Mouse (Mus musculus): Measurements from ENCODE around the gene Tcta. TPM values are rescaled to one million over a fixed set of nuclear protein-coding genes. Genes with fewer than 3 reads are reported as not detected.
A peak's percentile ranks its signal among the peaks of the same experiment; 100 is the strongest.

The Tcta gene
- polyA plus RNA-seq, 1 experiment = 13.7 TPM

DNA sequence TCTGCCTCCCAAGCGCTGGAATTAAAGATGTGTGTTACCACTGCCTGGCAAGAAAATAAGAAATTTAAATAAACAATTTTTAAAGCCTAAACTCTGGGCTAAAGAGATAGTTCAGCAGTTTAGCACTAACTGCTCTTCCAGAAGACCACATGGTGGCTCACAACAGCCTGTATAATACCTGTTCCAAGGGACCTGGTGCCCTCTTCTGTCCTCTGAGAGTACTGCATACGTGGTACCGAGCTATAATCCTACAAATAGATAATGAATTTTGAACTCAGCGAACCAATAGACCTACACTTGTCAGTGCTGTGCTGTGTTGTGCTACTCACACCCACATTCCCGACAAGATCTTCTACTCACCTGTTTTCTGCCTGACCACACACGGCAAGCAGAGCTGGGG, 21.6 kb downstream of the Tcta start:
- Histone ChIP-seq H3K27me3 (ENCODE audit: control insufficient read depth, insufficient read depth, insufficient read length) (no peaks in the 10 kb centered on the region), H3K79me3 (ENCODE audit: low read depth) (no peaks in the 10 kb centered on the region), H3K4me3 (ENCODE audit: insufficient read depth, poor library complexity, severe bottlenecking) (no peak overlapping the region), H3K36me3 (ENCODE audit: control insufficient read depth, insufficient read depth) (no peaks in the 10 kb centered on the region), H3ac (ENCODE audit: control insufficient read depth, insufficient read length, low read depth) (no peak overlapping the region), H3K79me2 (ENCODE audit: control insufficient read depth, insufficient read depth) (no peaks in the 10 kb centered on the region)
- TF ChIP-seq FOSL1 (IDR thresholded peaks at IDR 0.05; ENCODE audit: insufficient read depth, low read length, poor library complexity, severe bottlenecking) (no peak), MYOG (IDR thresholded peaks at IDR 0.05; ENCODE audit: control insufficient read depth, extremely low read depth, insufficient read length) (no peak), MAX (IDR thresholded peaks at IDR 0.05) (peak; percentile 70), CEBPB (IDR thresholded peaks at IDR 0.05; ENCODE audit: low read depth) (no peak), CTCF (IDR thresholded peaks at IDR 0.05; ENCODE audit: control insufficient read depth, insufficient read depth, insufficient read length) (peak; percentile 70), USF1 (IDR thresholded peaks at IDR 0.05; ENCODE audit: low read depth) (no peak), MYOD1 (IDR thresholded peaks at IDR 0.05; ENCODE audit: control insufficient read depth, insufficient read length, low read depth) (no peak)

DNA sequence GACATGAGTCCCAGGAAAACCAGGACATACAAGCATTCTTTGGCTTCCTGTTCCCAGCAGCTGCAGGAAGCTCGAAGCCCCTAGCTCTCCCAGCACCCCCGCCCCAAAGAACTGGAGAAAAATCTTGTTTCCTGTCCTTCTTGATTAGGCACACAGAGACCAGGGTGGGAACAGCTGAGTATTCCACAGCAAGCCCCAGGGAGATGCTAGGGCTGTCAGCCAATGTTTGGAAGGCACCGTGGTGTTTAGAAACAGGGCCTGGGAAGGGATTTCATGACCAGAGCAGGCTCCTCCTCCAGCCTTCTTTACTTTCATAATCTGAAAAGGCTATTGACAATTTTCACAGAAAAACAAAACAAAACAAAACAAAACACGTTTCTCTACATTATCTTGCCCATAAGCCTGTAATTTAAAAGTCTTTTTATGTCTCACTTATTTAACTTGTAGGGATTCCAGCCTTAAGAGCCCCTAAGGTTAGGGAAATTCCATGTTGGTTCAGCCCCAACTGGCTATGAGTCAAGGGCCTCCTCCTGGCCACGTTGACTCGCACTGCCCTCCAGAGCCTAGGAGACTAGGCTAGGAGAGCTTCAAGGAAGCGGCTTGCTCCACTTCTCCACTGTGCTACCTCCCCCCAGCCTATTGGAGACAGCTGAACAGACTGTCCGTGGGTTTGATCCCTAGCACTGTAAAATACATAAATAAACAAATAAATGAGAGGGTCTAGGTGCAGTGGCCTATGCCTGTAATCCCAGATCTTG, 25.7 kb downstream of the Tcta start:
- H3K36me3 ChIP-seq (ENCODE audit: control insufficient read depth, insufficient read depth) = no peaks in the 10 kb centered on the region
- H3K79me2 ChIP-seq (ENCODE audit: control insufficient read depth, insufficient read depth) = no peaks in the 10 kb centered on the region
- TF ChIP-seq MAX (IDR thresholded peaks at IDR 0.05) (no peak), MYOG (IDR thresholded peaks at IDR 0.05; ENCODE audit: control insufficient read depth, extremely low read depth, insufficient read length) (no peak)
- H3K27me3 ChIP-seq (ENCODE audit: control insufficient read depth, insufficient read depth, insufficient read length) = no peaks in the 10 kb centered on the region
- H3K79me3 ChIP-seq (ENCODE audit: low read depth) = no peaks in the 10 kb centered on the region
- H3K4me3 ChIP-seq (ENCODE audit: insufficient read depth, poor library complexity, severe bottlenecking) = no peak overlapping the region
- H3ac ChIP-seq (ENCODE audit: control insufficient read depth, insufficient read length, low read depth) = no peak overlapping the region

DNA sequence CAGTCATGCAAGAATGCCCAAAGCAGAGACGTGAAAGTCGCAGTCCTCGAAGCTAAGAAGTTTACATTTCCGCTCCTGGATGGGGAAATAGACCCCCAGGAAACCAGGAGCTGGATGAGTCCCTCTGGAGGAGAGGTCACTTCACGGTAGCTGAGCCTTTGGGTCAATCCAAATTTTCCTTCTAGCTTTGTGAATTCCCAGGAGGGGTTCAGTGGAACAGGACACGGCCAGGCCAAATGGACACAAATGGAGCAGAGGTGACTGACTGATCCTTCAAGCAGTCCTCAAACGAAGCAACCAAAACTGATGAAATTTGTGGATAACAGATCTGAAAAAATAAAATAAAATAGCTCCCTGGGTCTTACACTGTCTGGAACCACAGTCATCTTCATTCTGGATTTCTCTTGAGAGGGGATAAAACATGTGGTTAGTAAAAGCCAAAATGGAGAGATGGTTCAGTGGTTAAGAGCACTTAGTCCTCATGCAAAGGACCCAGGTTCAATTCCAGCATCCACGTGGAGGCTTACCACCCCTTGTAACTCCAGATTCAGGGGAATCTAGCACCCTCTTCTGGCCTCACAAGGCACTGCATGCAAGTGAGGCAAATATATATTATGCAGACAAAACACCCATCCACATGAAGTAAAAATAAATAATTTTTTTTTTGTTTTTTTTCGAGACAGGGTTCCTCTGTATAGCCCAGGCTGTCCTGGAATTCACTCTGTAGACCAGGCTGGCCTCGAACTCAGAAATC, 27.1 kb downstream of the Tcta start:
- no peak overlapping the region for H3ac ChIP-seq (ENCODE audit: control insufficient read depth, insufficient read length, low read depth)
- H3K27me3 ChIP-seq (ENCODE audit: control insufficient read depth, insufficient read depth, insufficient read length) = no peaks in the 10 kb centered on the region
- H3K36me3 ChIP-seq (ENCODE audit: control insufficient read depth, insufficient read depth) = no peaks in the 10 kb centered on the region
- H3K4me3 ChIP-seq (ENCODE audit: insufficient read depth, poor library complexity, severe bottlenecking) = no peak overlapping the region
- no peaks in the 10 kb centered on the region for H3K79me3 ChIP-seq (ENCODE audit: low read depth)
- no peak for TF ChIP-seq MAX (IDR thresholded peaks at IDR 0.05)
- TF ChIP-seq CTCF (IDR thresholded peaks at IDR 0.05; ENCODE audit: control insufficient read depth, insufficient read depth, insufficient read length) = peak; percentile 36
- TF ChIP-seq MYOD1 (IDR thresholded peaks at IDR 0.05; ENCODE audit: control insufficient read depth, insufficient read length, low read depth) = no peak
- no peaks in the 10 kb centered on the region for H3K79me2 ChIP-seq (ENCODE audit: control insufficient read depth, insufficient read depth)

DNA sequence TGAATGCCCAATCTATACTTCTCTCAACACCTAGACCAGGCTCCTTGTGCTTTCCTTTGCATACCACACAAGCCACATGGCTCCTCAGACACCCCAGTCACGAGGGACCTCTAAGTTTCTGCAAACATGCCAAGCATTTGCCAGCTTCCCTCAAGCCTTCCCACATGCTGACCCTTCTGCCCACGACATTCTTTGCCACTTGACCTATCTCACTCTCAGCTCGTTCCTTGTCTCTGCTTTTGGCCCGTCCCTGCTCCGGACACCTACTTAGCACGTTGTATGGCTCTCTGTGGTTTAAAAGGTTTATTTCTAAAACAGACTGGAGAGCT, 30.7 kb downstream of the Tcta start:
- H3ac ChIP-seq (ENCODE audit: control insufficient read depth, insufficient read length, low read depth) = no peak overlapping the region
- no peaks in the 10 kb centered on the region for H3K79me2 ChIP-seq (ENCODE audit: control insufficient read depth, insufficient read depth)
- H3K4me3 ChIP-seq (ENCODE audit: insufficient read depth, poor library complexity, severe bottlenecking) = no peak overlapping the region
- H3K27me3 ChIP-seq (ENCODE audit: control insufficient read depth, insufficient read depth, insufficient read length) = no peaks in the 10 kb centered on the region
- no peaks in the 10 kb centered on the region for H3K36me3 ChIP-seq (ENCODE audit: control insufficient read depth, insufficient read depth)
- TF ChIP-seq MAX (IDR thresholded peaks at IDR 0.05) (no peak), USF1 (IDR thresholded peaks at IDR 0.05; ENCODE audit: low read depth) (peak; percentile 40)
- no peaks in the 10 kb centered on the region for H3K79me3 ChIP-seq (ENCODE audit: low read depth)

DNA sequence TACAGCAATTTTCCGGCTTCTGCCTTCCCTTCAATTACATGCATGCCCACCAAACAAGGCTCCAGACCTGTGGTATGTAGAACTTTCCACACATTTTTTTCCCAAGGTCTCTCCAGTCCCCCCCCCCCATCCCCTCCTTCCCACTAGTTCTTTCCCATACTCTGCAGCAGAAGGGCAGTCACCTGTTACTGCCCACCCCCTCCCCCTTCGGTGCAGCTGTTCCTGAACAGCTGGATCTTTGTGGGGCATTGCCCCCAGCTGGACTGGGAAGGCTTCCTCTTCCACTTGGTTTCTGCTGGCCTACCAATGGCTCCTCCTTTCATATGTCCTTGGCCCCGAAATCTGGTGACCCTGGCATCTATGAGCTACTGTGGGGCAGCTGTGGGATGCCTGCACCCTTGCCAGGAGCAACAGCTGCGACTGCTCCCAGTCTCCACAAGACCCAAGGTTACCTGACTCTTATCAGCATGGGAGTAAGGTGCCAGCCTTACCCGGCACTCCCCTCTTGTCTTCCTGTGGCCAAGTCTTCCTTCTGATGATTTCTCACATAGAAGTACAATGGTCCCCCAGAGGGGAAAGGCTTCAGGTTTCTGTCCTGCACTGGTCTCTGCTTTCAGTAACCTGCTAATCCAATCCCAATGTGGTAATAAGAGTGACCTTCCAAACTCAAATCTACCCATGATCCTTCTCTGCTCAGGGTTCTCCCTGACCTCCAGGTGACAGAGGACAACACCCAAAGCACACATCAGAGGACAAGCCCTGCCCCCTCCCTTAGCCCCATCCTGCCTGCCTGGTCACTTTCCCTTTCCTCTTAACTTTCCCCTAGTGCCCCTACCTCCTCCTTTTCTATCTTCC, 31.3 kb downstream of the Tcta start:
- H3K4me3 ChIP-seq (ENCODE audit: insufficient read depth, poor library complexity, severe bottlenecking) = no peak overlapping the region
- no peaks in the 10 kb centered on the region for H3K27me3 ChIP-seq (ENCODE audit: control insufficient read depth, insufficient read depth, insufficient read length)
- TF ChIP-seq FOSL1 (IDR thresholded peaks at IDR 0.05; ENCODE audit: insufficient read depth, low read length, poor library complexity, severe bottlenecking) (no peak), MYOG (IDR thresholded peaks at IDR 0.05; ENCODE audit: control insufficient read depth, extremely low read depth, insufficient read length) (peak; percentile 45), CTCF (IDR thresholded peaks at IDR 0.05; ENCODE audit: control insufficient read depth, insufficient read depth, insufficient read length) (no peak), CEBPB (IDR thresholded peaks at IDR 0.05; ENCODE audit: low read depth) (no peak), MAX (IDR thresholded peaks at IDR 0.05) (no peak), USF1 (IDR thresholded peaks at IDR 0.05; ENCODE audit: low read depth) (no peak), MYOD1 (IDR thresholded peaks at IDR 0.05; ENCODE audit: control insufficient read depth, insufficient read length, low read depth) (peak; percentile 79)
- no peak overlapping the region for H3ac ChIP-seq (ENCODE audit: control insufficient read depth, insufficient read length, low read depth)
- no peaks in the 10 kb centered on the region for H3K79me2 ChIP-seq (ENCODE audit: control insufficient read depth, insufficient read depth)
- no peaks in the 10 kb centered on the region for H3K79me3 ChIP-seq (ENCODE audit: low read depth)
- H3K36me3 ChIP-seq (ENCODE audit: control insufficient read depth, insufficient read depth) = no peaks in the 10 kb centered on the region

DNA sequence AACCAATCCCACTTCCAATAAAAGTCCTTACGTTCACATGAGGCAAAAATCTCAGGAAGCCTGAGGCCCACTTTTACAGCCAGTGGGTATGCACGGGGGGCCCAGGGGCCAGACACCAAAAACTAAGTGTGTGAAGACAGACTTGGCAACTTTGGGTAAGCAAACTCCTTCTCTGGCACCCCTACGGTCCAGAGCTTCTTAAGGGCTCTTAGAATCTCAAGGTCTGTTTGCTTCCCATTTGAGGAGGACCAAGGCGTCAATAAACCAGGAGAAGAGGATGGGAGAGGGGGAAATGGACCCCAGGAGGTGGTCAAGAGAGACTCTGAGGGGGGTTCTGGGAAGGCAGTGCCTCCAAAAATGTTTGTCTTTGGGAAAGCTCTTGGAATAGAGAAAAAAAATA, 32.5 kb downstream of the Tcta start:
- no peak for TF ChIP-seq USF1 (IDR thresholded peaks at IDR 0.05; ENCODE audit: low read depth)
- TF ChIP-seq MYOD1 (IDR thresholded peaks at IDR 0.05; ENCODE audit: control insufficient read depth, insufficient read length, low read depth) = no peak
- no peak for TF ChIP-seq FOSL1 (IDR thresholded peaks at IDR 0.05; ENCODE audit: insufficient read depth, low read length, poor library complexity, severe bottlenecking)
- TF ChIP-seq MAX (IDR thresholded peaks at IDR 0.05) = no peak
- no peak for TF ChIP-seq MYOG (IDR thresholded peaks at IDR 0.05; ENCODE audit: control insufficient read depth, extremely low read depth, insufficient read length)
- TF ChIP-seq CEBPB (IDR thresholded peaks at IDR 0.05; ENCODE audit: low read depth) = no peak
- no peak for TF ChIP-seq CTCF (IDR thresholded peaks at IDR 0.05; ENCODE audit: control insufficient read depth, insufficient read depth, insufficient read length)
- H3ac ChIP-seq (ENCODE audit: control insufficient read depth, insufficient read length, low read depth) = no peak overlapping the region
- H3K79me2 ChIP-seq (ENCODE audit: control insufficient read depth, insufficient read depth) = no peaks in the 10 kb centered on the region
- H3K79me3 ChIP-seq (ENCODE audit: low read depth) = no peaks in the 10 kb centered on the region
- no peak overlapping the region for H3K4me3 ChIP-seq (ENCODE audit: insufficient read depth, poor library complexity, severe bottlenecking)
- H3K36me3 ChIP-seq (ENCODE audit: control insufficient read depth, insufficient read depth) = no peaks in the 10 kb centered on the region
- no peaks in the 10 kb centered on the region for H3K27me3 ChIP-seq (ENCODE audit: control insufficient read depth, insufficient read depth, insufficient read length)
